Mouse (Mus musculus): ENCODE results near the gene Dchs2.

DNA sequence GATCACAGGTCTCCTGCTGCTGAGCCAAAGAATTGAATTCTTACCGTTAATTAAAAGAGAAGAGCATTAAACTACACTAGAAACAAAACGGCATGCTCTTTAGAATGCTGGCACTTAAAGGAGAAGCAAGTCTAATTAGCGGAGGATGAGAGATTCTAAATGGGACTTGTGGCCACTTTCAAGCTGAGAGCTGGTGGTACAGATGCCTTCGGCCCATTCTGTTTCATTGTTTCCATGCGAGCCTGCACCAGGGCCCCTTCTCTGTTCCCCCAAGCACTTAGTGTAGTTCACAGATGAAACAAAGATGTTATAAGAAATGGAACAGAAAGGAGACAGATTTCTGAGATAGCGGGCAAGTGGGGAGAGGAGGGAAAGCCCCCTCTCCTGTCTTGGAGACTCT, 30.2 kb upstream of the Dchs2 start:
- TF ChIP-seq POLR2A (IDR thresholded peaks at IDR 0.05; ENCODE audit: borderline replicate concordance, low read depth, low read length): no peak
- TF ChIP-seq CTCF (IDR thresholded peaks at IDR 0.05; ENCODE audit: low read depth, low read length): no peak
